In genomic region chr13:39183715-39184179, GRCm38 (mm10) we compare ENCODE assay signal across 8 mouse cellular contexts.
DNase-seq lines count a peak whose midpoint lies in the region; ATAC-seq and TF ChIP-seq lines count a peak whose summit lies in the region.

No protein-coding gene starts in this region.

- peak; percentile 4 for DNase-seq in adrenal gland, postnatal 10 days
- no peak for DNase-seq in adrenal gland, postnatal 25 days
- DNase-seq in liver, postnatal 0 days = no peak
- no peak for DNase-seq in liver
- peak; percentile 17 for DNase-seq in embryo, embryonic 9.5 days (ENCODE audit: extremely low spot score)
- DNase-seq in left cerebral cortex, adult 2 months (ENCODE audit: extremely low spot score in 1 of 2, low spot score in 2 of 2) = peak; percentile 11 to 15
- no peak for DNase-seq in spleen, postnatal 14 days (ENCODE audit: low spot score in 2 of 2)
- DNase-seq in urinary bladder, postnatal 4 days (ENCODE audit: low spot score in 2 of 2) = no peak

- no peaks in the 10 kb centered on the region for H3K27me3 ChIP-seq in liver, postnatal 0 days (ENCODE audit: insufficient read depth, low read length)

- peak; percentile 36 for TF ChIP-seq CTCF in liver, postnatal 0 days (IDR thresholded peaks at IDR 0.05; ENCODE audit: low read depth)
- peak; percentile 61 for TF ChIP-seq CTCF in left cerebral cortex, adult 2 months (IDR thresholded peaks at IDR 0.05)

- no peak for ATAC-seq in liver, postnatal 0 days

- intact Hi-C loops in left cerebral cortex, adult 2 months (cut with DNase I) = loop anchor here (1.0 to 10.0 kb wide), 5 partner anchors 191 to 1564 kb away; no protein-coding TSS in a partner anchor

- no peaks in the 10 kb centered on the region for H3K9me3 ChIP-seq in liver, postnatal 0 days (ENCODE audit: low read length)

- H3K9ac ChIP-seq in liver, postnatal 0 days (replicated peaks) = no peak overlapping the region

- WGBS in liver, postnatal 0 days (ENCODE audit: insufficient replicate concordance) = 47% methylated on average over 2 of the region's 2 CpGs

- no peaks in the 10 kb centered on the region for H3K36me3 ChIP-seq in liver, postnatal 0 days (replicated peaks; ENCODE audit: insufficient read depth, low read length)

- H3K4me1 ChIP-seq in liver, postnatal 0 days (ENCODE audit: insufficient read depth) = no peaks in the 10 kb centered on the region

- TF ChIP-seq EP300 in liver, postnatal 0 days (IDR thresholded peaks at IDR 0.05; ENCODE audit: low read depth) = no peak

- H3K4me3 ChIP-seq in liver, postnatal 0 days (ENCODE audit: low read depth, low read length) = no peak overlapping the region
- H3K4me3 ChIP-seq in left cerebral cortex, adult 2 months = no peak overlapping the region

- H3K4me2 ChIP-seq in liver, postnatal 0 days (ENCODE audit: low read depth, low read length) = no peak overlapping the region

- no peak overlapping the region for H3K27ac ChIP-seq in liver, postnatal 0 days (ENCODE audit: low read depth)
- H3K27ac ChIP-seq in left cerebral cortex, adult 2 months = no peak overlapping the region

Comparison
In these comparisons a context has a peak if more than half of its experiments do, and no peak if none do; other contexts are left out.
1. DNase-seq: peak in adrenal gland, postnatal 10 days (single experiment), embryo, embryonic 9.5 days (single experiment) and left cerebral cortex, adult 2 months (2 of 2); none in adrenal gland, postnatal 25 days (single experiment), liver, postnatal 0 days (single experiment), liver (single experiment), spleen, postnatal 14 days (0 of 2) and urinary bladder, postnatal 4 days (0 of 2).